Mouse (Mus musculus) forebrain, embryonic 13.5 days (tissue): ENCODE measurements around the gene Klf1. TPM values are rescaled to one million over a fixed set of nuclear protein-coding genes. Genes with fewer than 3 reads are reported as not detected.
A peak's percentile ranks its signal among the peaks of the same experiment; 100 is the strongest.

Experiments used
- ATAC-seq: fragments of 200-750 bp; cut with Nextera tagmentation; 2 replicates; pipeline ENCODE4 v1.8.0; 2017
- H3K27ac ChIP-seq: fragments of 300-500 bp; sonication (generic); 2 replicates; pipeline ENCODE4 v1.5.1; 2015; ENCODE audit warnings: inconsistent platforms, mild to moderate bottlenecking, moderate library complexity
- H3K27me3 ChIP-seq: fragments of 300-500 bp; sonication (generic); 2 replicates; pipeline ENCODE4 v1.6.1; 2015; ENCODE audit warnings: mild to moderate bottlenecking, inconsistent platforms
- H3K36me3 ChIP-seq: fragments of 300-500 bp; sonication (generic); 2 replicates; pipeline ENCODE4 v1.6.1; 2015; ENCODE audit warnings: mild to moderate bottlenecking, inconsistent platforms; ENCODE audit not compliant: poor library complexity, severe bottlenecking
- H3K4me1 ChIP-seq: fragments of 300-500 bp; sonication (generic); 2 replicates; pipeline ENCODE4 v1.6.1; 2015; ENCODE audit warnings: inconsistent platforms
- H3K4me2 ChIP-seq: fragments of 300-500 bp; sonication (generic); 2 replicates; pipeline ENCODE4 v1.6.1; 2015; ENCODE audit warnings: inconsistent platforms, mild to moderate bottlenecking, moderate library complexity
- H3K4me3 ChIP-seq: fragments of 300-500 bp; sonication (generic); 2 replicates; pipeline ENCODE4 v1.5.1; 2015; ENCODE audit warnings: mild to moderate bottlenecking, inconsistent platforms
- H3K9ac ChIP-seq: fragments of 300-500 bp; sonication (generic); 2 replicates; pipeline ENCODE4 v1.6.1; 2015; ENCODE audit warnings: mild to moderate bottlenecking, inconsistent platforms
- H3K9me3 ChIP-seq: fragments of 300-500 bp; sonication (generic); replicated peaks from 2 replicates; pipeline ENCODE4 v1.6.1; 2016; ENCODE audit warnings: inconsistent platforms
- WGBS: fragments of 180-500 bp; shearing (Covaris S2); methylation state at CpG from one replicate; pipeline ENCODE4 v1.1.7; 2015; 5-methylcytosine and 5-hydroxymethylcytosine counted together
- polyA plus RNA-seq: library from polyadenylated mRNA; unstranded; fragments of >200 nt; fragmentation: Nextera tagmentation; extraction: Ambion mirVana; gene quantifications from 2 replicates; pipeline ENCODE4 v1.2.1, GENCODE M21; 2015

Klf1 gene
- 0.74 and 1.2 TPM in 2 replicates for polyA plus RNA-seq

GRCm38 (mm10) chr8:84901752-84902151 lies at the start of gene Klf1:
Gene Klf1, plus strand, starts transcription at chr8:84901928.
- Histone ChIP-seq H3K4me1 (peaks cover 15% of the 10 kb centered on the region), H3K4me3 (peak within 1 kb of the TSS; percentile 53), H3K9me3 (no peaks in the 10 kb centered on the region), H3K27ac (0 out of 2 replicates have a peak within 1 kb of the TSS, but pooled peaks have one; percentile 4), H3K4me2 (peak within 1 kb of the TSS; percentile 89), H3K9ac (peak within 1 kb of the TSS; percentile 64), H3K36me3 (no peaks in the 10 kb centered on the region), H3K27me3 (0 out of 2 replicates have a peak, but pooled peaks cover 14% of the 10 kb centered on the region)
- ATAC-seq = no peak
- WGBS = 83% methylated on average over 3 of the region's 3 CpGs

GRCm38 (mm10) chr8:84856434-84856833 lies 45.3 kb upstream of the Klf1 start:
- peak; percentile 44; the same call in 1 of the 2 replicates for ATAC-seq
- 93% methylated on average over 3 of the region's 3 CpGs for WGBS
- Histone ChIP-seq H3K4me2 (peak overlapping the region; percentile 95), H3K4me3 (peak overlapping the region; percentile 93), H3K4me1 (peaks cover 15% of the 10 kb centered on the region), H3K9me3 (no peaks in the 10 kb centered on the region), H3K36me3 (peaks cover 25% of the 10 kb centered on the region), H3K27me3 (no peaks in the 10 kb centered on the region), H3K27ac (no peak overlapping the region), H3K9ac (no peak overlapping the region)

- Histone ChIP-seq H3K4me2 (peak within 1 kb of the TSS; percentile 95), H3K9ac (peak within 1 kb of the TSS; percentile 89), H3K4me1 (peaks cover 15% of the 10 kb centered on the region), H3K36me3 (peaks cover 30% of the 10 kb centered on the region), H3K9me3 (no peaks in the 10 kb centered on the region), H3K27ac (peak within 1 kb of the TSS; percentile 48), H3K4me3 (peak within 1 kb of the TSS; percentile 93), H3K27me3 (no peaks in the 10 kb centered on the region)
- peak; percentile 94 for ATAC-seq
- WGBS = under 1% methylated on average over 39 of the region's 39 CpGs
Observed at GRCm38 (mm10) chr8:84856864-84857441, 44.8 kb upstream of the Klf1 start, which contains the start of gene Farsa. Gene Farsa, plus strand, starts transcription at chr8:84856989.

DNA sequence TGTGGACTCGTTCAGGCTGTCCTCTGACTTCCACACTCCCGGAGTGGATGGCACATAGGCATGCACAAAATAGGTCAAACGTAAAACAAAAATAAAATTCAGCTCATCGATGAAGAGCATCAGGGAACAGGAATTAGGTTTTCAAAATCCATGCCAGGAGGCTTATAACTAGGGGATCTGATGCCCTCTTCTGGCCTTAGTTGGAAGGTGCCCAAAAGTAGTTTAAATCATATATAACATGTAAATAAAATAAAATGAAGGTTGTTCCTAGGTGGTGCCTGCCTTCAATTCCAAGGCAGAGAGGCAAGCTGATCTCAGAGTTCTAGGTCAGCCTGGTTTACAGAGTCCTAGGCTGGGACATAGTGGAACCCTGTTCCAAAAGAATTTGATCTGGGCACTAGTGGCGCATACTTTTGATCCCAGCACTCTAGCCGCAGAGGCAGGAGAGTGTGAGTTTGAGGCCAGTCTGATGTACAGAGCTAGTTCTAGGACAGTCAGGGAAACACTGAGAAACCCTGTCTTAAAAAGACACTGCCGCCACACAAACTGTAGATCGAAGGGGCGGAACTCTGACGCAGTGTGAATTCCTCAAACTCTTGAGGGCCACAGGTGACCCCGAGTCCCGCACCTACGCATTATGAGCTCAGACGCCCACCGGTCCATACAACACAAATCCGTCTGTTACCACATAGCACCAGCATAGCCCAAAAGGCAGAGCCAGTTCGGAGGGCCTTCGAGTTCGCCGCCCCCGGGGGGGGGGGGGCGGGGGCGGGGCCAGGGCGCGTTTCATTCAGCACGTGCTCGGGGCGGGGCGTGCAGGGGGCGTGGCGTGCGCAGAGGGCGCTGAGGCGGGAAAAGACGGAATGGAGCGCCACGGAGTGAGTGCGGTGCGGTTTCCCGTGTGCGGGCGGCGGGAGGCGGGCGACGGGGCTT lies 30.1 kb upstream of the Klf1 start, which contains the start of gene Syce2:
TSS of gene Syce2 (plus strand) at position 736 of the 933 bp plus-strand sequence.
- peaks cover 21% of the 10 kb centered on the region for H3K4me1 ChIP-seq
- peaks cover 38% of the 10 kb centered on the region for H3K36me3 ChIP-seq
- 0 out of 2 replicates have a peak, but pooled peaks cover 6% of the 10 kb centered on the region for H3K27me3 ChIP-seq
- H3K9ac ChIP-seq = peak within 1 kb of the TSS; percentile 65
- peak; percentile 73 for ATAC-seq
- H3K9me3 ChIP-seq = no peaks in the 10 kb centered on the region
- WGBS = 16% methylated on average over 45 of the region's 46 CpGs
- peak within 1 kb of the TSS; percentile 45 for H3K4me3 ChIP-seq
- H3K27ac ChIP-seq = no peak within 1 kb of the TSS
- peak within 1 kb of the TSS; percentile 82 for H3K4me2 ChIP-seq

DNA sequence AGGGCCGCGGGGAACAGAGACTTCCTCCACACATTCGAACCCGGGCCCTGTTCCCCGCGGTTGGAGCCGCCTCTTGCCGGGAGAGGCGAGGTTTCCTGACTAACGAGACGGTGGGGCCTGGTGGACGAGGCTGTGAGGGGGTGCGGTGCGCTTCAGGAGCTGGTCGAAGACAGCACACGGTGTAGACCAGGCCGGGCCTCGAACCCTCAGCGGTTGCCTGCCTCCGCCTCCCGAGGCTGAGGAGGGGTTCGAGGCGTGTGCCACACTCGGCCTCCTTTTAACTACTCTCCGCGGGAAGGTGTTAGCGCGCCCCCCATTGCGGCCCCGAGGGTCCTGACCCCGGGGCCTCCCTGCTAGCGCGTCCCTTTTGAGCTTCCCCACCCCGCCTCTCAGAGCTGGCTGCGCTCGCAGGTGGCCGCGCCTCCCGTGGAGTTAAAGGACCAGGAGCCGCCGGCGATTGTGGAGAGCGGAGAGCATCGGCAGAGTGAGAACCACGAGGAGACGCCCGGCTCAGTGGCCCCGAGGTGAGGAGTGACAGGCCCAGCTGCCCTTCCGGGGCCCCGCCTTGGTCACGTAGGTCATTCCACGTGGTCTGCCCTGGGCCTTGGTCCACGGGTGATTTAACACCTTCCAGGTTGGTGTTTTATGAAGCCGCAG lies 29.3 kb upstream of the Klf1 start:
- ATAC-seq = peak; percentile 66
- 0 out of 2 replicates have a peak, but pooled peaks cover 6% of the 10 kb centered on the region for H3K27me3 ChIP-seq
- no peak overlapping the region for H3K27ac ChIP-seq
- peak overlapping the region; percentile 65 for H3K9ac ChIP-seq
- peak overlapping the region; percentile 82 for H3K4me2 ChIP-seq
- WGBS = 3% methylated on average over 54 of the region's 54 CpGs
- H3K36me3 ChIP-seq = peaks cover 30% of the 10 kb centered on the region
- peak overlapping the region; percentile 45 for H3K4me3 ChIP-seq
- H3K4me1 ChIP-seq = peaks cover 28% of the 10 kb centered on the region
- no peaks in the 10 kb centered on the region for H3K9me3 ChIP-seq

DNA sequence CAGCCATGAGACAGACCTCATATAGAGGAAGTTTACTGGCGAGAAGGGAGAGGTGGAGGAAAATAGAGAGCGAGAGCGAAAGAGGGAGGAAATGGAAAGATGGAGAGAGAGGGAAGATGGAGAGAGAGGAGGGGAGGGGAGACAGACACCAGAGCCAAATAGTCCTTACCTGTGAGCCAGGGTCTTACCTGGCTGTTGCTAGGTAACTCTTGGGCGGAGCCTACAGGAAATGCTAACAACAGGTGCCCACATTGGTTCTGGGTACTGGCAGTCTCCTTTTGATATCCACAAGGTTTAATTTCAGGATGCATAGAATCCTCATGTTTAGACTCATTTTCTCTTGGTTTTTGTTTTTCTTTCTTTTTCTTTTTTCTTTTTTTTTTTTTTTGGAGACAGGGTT lies 28.7 kb upstream of the Klf1 start:
- ATAC-seq = no peak
- WGBS = 67% methylated on average over 4 of the region's 4 CpGs
- H3K27me3 ChIP-seq = 0 out of 2 replicates have a peak, but pooled peaks cover 6% of the 10 kb centered on the region
- peaks cover 33% of the 10 kb centered on the region for H3K4me1 ChIP-seq
- peak overlapping the region; percentile 45 for H3K4me3 ChIP-seq
- H3K4me2 ChIP-seq = peak overlapping the region; percentile 82
- no peak overlapping the region for H3K27ac ChIP-seq
- H3K9me3 ChIP-seq = no peaks in the 10 kb centered on the region
- H3K9ac ChIP-seq = no peak overlapping the region
- peaks cover 24% of the 10 kb centered on the region for H3K36me3 ChIP-seq

- no peak for ATAC-seq
- Histone ChIP-seq H3K27me3 (0 out of 2 replicates have a peak, but pooled peaks cover 6% of the 10 kb centered on the region), H3K4me2 (no peak overlapping the region), H3K9ac (no peak overlapping the region), H3K4me3 (no peak overlapping the region), H3K4me1 (peaks cover 33% of the 10 kb centered on the region), H3K27ac (no peak overlapping the region), H3K36me3 (peaks cover 11% of the 10 kb centered on the region), H3K9me3 (no peaks in the 10 kb centered on the region)
- 87% methylated on average over 3 of the region's 3 CpGs for WGBS
Observed at GRCm38 (mm10) chr8:84874339-84874738, 27.4 kb upstream of the Klf1 start.

DNA sequence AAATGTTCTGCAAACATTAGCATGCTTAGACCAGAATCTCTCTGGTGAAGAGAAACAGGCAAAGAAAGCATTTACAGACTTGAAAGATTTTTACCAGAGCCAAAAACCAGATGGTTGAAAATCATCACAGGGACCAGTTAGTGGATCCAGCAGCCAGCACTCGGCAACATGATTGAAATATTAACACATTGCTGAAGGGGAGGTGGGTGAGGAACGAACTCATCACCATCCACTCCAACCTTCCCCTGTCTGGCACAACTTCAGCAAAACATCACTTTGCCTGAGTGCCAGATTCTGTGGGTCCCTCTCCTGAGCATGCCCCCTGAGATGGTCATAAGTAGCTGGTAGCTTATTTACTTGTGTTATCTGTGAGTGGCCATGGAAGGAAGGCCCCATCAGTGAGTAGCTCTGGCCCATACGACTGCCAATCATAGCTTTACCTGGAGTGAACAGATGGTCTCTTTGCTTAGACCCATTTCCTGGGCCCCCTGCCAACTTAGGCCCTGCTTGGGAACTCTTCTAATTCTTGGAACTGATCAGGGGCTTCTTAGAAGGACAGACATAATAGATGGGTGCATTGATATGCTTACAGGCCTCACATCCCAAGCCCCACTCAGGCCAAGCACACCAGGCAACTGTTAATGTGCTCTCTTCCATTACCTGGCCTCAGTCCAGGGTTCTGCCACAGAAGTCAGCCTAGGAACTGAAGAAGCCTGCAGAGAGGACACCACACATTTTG lies 24.3 kb upstream of the Klf1 start:
- Histone ChIP-seq H3K9me3 (no peaks in the 10 kb centered on the region), H3K9ac (no peak overlapping the region), H3K4me1 (peaks cover 25% of the 10 kb centered on the region), H3K36me3 (no peaks in the 10 kb centered on the region), H3K4me3 (no peak overlapping the region), H3K4me2 (no peak overlapping the region), H3K27ac (peak overlapping the region; percentile 63), H3K27me3 (0 out of 2 replicates have a peak, but pooled peaks cover 4% of the 10 kb centered on the region)
- WGBS = 59% methylated on average over 3 of the region's 3 CpGs
- peak; percentile 57; the same call in 1 of the 2 replicates for ATAC-seq

DNA sequence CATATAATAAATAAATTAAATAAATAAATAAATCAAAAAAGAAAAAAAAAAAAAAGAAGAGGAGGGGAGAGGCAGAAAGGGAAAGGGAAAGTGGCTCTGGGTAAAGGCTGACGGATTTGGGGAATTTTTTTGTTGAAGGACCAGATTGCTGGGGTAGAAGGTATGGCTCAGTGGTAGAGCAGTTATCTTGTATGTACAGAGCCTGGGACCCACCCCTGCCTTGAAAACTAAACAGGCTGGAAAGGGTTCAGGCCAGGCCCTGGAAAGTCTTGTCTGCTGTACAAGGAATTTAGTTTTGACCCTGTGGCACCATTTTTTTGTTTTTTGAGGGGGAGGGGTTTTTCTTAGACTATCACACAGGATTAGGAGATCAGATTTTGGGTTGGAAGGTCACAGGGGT lies 22.8 kb upstream of the Klf1 start:
- Histone ChIP-seq H3K9me3 (no peaks in the 10 kb centered on the region), H3K27ac (no peak overlapping the region), H3K4me1 (peaks cover 15% of the 10 kb centered on the region), H3K36me3 (no peaks in the 10 kb centered on the region), H3K9ac (no peak overlapping the region), H3K4me3 (no peak overlapping the region), H3K27me3 (no peaks in the 10 kb centered on the region), H3K4me2 (no peak overlapping the region)
- WGBS = 69% methylated on average over 1 of the region's 1 CpGs
- no peak for ATAC-seq

DNA sequence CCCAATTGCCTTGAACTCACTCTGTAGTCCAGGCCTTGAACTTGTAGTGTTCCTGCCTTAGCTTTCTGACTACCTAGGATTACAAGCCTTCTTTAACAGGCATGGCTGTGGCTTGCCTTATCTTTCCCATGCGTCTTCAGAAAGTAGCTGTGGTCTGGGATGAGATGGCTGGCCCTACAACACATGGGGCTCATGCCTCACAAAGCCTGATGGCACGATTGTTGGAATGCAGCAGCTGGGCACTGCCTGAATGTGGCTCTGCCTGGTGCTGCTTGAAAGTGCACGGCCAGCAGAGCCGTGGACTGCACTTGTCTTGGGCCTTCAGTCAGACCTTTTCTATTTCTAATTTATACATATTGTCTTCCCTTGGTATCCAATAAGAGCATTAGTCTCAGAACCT lies 17.0 kb upstream of the Klf1 start:
- H3K4me2 ChIP-seq = no peak overlapping the region
- H3K9me3 ChIP-seq = no peaks in the 10 kb centered on the region
- no peak overlapping the region for H3K9ac ChIP-seq
- no peak overlapping the region for H3K27ac ChIP-seq
- no peaks in the 10 kb centered on the region for H3K27me3 ChIP-seq
- no peak for ATAC-seq
- no peak overlapping the region for H3K4me3 ChIP-seq
- peaks cover 43% of the 10 kb centered on the region for H3K36me3 ChIP-seq
- 89% methylated on average over 4 of the region's 4 CpGs for WGBS
- H3K4me1 ChIP-seq = no peaks in the 10 kb centered on the region

- Histone ChIP-seq H3K4me2 (no peak overlapping the region), H3K27me3 (no peaks in the 10 kb centered on the region), H3K4me3 (no peak overlapping the region), H3K4me1 (peaks cover 11% of the 10 kb centered on the region), H3K27ac (no peak overlapping the region), H3K9me3 (no peaks in the 10 kb centered on the region), H3K36me3 (peaks cover 60% of the 10 kb centered on the region), H3K9ac (no peak overlapping the region)
- 95% methylated on average over 3 of the region's 3 CpGs for WGBS
- no peak for ATAC-seq
Observed at GRCm38 (mm10) chr8:84888280-84888679, 13.4 kb upstream of the Klf1 start.
